Mouse (Mus musculus): ENCODE data around the gene Sim1.

Sim1 gene

DNA sequence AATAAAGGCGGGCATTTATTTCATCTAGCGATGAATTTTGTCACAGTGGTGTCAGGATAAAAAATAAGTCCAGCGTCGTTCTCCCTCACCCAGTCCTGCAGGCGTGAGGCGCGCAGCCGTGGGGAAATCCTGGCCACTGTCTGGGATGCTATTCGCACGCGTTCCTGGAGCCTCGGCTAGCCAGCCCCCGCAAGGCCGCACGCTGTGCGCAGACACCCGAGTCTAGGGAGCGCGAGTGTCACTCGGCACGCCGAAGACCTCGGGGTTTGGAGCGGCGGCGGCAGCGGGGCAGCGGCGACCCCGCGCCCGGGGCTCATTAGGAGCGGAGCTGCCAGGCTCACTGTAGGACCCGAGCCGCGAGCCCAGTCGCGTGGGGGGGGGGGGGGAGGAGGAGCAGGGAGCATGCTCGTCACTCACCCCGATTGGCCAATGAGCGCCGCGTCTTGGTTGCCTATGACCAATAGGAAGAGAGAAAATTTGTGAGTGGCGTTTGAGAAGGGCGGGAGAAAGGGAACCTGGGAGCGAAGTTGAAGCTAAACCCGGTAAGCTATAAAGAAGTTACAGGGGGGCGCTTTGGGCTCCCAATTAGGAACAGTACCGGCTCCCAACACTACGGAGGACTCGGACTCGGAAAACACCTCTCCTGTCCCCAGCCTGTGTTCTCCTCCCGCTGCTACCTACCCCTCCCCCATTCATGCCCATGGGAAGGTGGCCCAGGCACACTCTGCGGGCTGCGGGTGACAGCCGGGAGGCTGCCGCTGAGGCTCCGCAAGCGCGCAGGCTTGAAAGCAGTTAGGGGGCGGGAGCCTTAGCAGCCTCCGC lies at the start of gene Sim1:
TSS of gene Sim1 (plus strand) at position 585 of the 822 bp plus-strand sequence.
- DNase-seq (ENCODE audit: low spot score in 2 of 2) = peak in 1 of 2 experiments; percentile 20

DNA sequence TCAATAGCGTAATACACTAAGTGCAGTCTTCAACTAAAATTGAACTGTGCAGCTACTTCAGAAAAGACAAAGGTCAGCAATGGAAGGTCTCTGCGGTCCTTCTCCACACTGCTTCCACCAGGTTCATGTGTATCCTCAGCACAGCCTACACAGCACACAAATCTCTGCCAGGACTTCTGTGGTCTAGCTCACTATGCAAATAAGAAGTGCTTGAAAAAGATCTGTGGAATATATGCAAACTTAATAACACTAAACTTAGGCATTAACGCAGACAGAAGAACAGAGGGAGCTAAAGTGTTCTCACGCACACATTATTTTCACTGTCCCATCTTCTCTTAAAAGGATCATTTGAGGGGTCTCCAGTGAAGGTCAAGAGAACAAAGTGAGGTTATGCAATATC lies 26.4 kb upstream of the Sim1 start:
- DNase-seq (ENCODE audit: low spot score in 2 of 2) = no peak

DNA sequence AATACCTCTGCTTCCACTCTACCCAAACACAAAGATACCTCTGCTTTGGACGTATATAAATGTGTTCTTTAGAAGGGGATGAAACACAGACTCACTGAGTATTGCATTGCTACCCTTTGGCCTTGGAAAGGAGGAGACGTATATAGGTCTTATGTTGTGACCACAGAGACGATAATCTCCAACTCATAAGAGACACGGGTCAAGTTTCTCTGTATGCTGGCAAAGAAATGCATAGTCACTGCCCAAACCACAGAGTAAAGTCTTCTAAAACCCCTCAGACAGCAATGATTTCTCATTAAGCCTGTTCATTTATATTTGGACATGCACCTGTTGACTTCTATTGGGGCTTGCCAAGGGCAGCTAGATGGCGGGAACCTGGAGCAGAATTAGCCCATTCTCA lies 17.6 kb upstream of the Sim1 start:
- no peak for DNase-seq (ENCODE audit: low spot score in 2 of 2)

DNA sequence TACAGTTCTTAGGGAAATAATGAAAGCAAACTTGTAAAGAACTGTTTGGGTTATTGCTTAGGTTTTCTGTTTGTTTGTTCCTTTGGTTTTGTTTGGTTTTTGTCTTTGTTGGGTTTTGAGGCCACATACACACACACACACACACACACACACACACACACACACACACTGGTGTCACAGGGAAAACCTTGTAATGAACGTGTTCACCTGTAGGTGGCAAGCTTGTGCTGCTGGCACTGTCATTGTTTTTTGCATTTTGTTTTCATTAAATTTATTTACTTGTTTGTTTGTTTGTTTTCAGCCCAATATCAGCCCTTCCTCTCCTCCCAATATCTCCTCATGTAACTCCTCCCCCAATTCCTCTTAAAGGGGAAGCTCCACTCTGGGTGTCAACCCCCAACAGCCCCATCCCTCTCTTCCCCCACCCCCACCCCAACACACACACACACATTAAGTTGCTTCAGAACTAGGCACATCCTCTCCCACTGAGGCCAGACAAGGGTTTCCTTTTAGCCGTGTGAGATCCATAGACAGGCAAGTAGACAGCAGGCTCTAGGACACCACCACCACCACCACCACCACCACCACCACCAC lies 13.0 kb upstream of the Sim1 start:
- DNase-seq (ENCODE audit: low spot score in 2 of 2) = no peak

DNA sequence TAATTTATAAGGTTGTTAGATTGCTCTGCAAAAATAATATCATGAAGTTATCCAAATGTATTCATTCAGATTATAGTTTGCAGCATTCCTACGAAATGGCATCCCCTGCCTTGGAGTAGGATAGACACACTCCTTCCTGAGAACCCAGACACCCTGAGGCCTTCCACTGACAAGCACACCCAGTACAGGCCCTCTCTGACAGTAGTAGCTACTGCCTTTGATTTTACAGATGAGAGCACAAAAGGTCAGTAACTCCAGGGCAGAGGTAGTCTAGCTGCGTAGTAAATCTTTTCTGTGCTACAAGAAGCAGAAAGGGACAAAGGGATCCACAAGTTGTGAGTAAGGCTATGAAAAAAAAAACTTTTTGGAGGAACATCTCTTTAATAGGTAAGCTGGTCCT lies 12.2 kb upstream of the Sim1 start:
- DNase-seq (ENCODE audit: low spot score in 2 of 2) = no peak

DNA sequence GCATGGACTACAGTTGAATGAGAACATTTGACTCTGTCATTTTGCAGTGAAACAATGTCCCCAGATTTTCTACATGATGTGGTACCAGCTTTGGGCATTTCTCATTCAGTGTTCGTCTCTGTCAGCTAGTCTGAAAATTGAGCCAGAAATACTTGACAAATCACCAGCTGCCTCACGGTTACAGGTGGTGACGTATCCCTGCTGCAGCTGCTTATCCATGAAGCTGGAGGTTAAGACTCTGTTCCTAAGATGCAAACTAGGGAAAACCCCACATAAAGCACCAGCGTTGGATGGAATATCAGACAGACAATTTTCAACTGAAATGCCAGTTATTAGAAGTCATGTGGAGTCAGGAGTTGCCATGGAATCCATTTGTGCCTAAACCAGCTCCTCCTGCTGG lies 8.2 kb upstream of the Sim1 start:
- DNase-seq (ENCODE audit: low spot score in 2 of 2) = no peak

DNA sequence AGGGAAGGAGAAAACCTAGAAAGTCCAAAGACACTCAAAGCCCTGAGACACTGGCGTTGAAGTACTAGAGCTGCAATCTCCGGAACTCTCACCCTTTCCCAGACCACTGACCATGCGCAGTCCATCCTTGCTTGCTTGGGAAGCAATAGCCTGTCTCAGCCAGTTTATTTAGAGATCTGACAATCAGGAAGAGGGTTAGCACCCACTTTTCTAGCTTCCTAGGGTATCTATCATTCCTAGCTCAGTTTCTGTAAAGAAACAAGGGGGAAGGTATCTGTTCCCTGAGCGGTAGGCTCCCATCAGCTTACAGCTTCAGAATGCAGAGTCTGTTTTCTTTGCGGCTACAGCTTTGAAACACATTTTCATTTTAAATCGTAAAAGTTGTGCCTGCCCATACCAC lies 3.9 kb upstream of the Sim1 start:
- DNase-seq (ENCODE audit: low spot score in 2 of 2) = no peak

DNA sequence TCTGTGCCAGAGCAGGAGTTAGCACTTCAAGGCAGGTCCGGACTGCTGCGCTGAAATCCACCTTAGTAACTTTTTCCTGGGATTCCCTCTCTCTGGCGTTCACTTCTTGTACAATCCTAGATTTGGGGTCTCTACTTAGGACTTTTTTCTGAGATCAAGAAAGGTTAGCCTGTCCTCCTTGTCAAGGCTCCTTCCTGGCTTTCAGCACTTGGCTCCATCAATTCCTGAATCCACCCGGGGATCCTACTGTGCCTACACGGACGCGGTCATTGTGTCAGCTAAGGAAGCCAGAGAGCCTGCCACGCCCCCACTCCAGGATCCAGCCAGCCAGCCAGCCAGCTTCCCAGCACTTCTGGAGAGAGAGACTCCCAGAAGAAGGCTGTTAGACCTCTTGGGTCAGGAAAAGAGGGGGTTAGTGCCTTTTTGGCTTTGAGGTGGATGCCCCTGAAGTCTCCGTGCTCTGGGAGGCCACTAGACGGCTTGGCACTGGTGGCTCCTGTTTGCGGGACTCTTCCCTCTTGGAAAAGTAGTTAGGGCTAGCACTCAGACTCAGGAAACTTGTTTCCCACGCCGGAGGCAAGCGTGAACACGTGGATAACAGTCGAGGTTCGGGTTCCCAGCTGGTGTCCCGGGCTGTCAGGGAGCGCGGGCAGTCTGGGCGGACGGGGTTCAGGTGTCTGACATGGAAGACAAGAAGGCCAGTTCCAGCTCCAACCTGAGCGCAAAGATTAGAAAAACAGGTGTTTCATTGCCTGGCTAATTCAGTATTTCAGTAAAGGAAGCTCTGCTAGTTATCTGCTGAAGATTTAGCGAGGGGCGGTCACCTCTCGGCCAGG lies 2.5 kb upstream of the Sim1 start:
- DNase-seq (ENCODE audit: low spot score in 2 of 2) = no peak

DNA sequence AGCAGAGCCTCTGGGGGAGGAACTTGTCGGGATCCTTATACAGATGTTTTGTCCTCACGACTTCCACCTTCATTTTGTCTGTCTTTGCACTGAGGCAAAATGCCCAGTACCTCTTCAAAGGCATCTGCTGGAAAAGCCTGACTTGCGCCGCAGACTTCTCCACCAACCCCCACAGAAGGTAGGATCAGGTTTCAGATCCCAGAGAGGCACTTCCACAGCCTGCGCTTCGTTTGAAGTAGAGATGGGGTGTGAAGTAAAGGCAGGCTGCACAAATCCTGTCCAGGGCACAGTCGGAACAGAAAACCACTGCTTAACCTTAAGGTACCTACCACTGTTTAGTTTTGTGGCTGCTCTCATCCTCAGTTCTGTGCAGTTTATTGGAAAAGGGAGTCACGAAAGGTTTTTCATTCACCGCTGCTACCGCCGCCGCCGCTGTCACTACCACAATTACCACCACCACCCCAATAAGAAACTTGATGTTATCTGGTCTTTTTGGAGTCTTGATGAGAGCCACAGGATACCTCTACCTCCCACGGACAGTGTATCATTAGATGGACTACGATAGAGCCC lies 1.7 kb upstream of the Sim1 start:
- no peak for DNase-seq (ENCODE audit: low spot score in 2 of 2)

DNA sequence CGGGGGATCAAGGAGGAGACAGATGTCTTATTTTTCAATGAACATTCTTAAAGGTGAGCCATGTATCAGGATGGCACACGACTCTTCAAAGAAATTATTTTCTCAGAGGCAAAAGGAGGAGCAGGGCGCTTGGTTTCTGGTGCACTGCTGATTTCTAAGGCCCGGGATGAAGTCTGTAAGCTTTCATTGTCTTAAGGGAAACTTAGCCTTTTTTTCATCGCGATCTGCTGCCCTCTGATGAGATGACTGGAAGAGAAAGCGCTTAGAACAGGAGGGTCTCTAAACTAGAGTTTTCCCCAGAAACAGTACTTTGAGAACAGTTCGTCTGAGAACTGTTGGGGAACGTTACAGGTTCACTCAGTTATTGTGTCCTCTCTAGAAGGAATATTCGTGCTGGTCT lies 1.0 kb upstream of the Sim1 start:
- DNase-seq (ENCODE audit: low spot score in 2 of 2) = no peak

DNA sequence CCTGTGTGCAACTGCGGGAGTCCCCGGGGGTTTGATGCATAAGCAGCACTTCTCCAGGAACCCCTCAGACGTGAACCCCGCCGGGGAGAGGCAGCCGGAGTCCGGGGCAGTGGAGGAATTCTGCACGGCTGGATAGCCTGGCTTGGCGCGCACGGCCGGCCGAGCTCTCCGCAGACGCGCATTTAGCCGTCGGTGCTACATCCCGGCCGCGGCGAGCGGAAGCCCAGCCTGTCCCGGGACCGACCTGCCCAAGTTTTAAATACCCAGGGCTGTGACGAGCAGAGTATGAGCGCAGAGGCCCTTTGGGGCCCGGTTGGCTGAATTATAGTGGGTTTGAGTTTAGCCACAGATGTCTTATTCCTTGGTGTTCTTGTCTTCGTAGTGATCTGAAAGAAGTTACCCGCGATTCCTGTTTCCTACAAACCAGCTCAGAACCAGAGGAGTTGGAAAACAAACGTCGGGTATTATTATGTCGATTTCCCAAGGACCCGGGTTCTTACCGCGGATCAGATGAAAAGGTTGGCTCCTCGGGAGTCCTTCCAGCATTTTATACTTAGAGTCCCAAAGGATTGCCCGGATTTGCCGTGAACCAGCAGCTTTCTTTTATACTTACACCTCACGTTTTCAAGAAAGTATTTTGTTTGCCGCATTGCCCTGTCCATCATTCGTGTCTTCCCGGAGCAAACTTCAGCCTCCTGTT lies 687 bp downstream of the Sim1 start:
- DNase-seq (ENCODE audit: low spot score in 2 of 2) = no peak

DNA sequence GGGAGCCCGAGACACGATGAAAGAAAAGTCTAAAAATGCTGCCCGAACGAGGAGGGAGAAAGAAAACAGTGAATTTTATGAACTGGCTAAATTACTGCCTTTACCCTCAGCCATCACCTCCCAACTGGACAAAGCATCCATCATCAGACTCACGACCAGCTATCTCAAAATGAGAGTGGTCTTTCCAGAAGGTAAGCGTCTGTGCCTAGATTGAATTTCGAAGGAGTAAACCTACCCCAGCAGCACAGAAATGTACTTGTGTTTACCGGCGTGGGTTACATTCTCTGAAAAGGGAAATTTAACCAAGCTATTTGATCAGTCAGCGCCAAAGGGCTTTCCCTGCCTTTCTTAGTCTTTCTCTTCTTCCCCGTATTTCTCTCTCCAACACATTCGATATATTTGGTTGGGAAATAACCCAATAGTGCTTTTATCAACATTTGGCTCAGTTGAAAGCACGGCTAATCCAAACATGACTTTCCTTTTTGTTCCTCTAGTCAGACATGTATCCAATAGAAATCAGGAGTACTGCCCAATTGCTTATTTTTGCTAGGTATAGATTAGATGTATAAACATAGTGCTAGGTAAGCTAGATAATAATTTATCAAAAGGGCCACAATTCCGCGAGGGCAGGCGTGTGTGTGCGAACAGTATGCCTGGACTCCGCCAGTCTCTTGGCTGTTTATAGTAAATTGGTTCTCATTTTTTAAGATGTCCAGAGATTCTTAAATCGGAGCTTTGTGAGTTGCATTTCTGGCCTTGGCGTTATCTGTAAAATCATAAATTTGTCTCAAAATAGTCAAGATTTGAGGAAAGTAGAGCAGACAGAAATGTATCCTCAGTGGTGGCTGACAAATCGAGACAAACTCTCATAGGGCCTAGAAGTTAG lies 1.6 kb downstream of the Sim1 start:
- DNase-seq (ENCODE audit: low spot score in 2 of 2) = no peak

DNA sequence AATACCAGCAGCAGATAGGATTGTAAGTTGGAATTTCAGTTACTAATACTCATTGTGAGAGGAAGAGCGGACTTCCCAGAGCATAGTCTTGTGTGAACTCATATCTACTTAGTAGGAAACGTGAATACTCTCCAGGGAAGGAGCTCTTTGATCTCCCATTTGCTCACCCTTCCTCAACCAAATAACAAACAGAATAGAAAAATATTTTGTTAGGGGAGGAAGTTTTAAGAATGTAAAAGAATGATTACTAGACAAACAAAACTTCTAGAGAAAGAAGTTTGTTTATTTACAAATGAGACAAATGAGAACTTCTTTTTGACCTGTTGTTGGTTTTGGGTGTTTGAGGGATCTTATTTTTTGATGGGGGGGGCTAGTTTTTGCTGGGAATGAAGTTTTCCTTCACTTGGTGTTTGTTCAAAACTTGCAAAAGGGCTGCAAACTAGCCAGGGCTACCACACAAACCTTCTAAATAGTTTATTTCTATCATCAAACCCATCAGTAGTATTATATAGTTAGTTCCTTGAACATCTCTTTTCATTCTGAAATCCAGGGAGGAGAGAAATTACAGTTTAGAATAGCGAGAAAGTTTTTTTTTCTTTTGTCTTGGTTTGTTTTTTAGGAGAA lies 2.3 kb downstream of the Sim1 start:
- DNase-seq (ENCODE audit: low spot score in 2 of 2) = no peak

DNA sequence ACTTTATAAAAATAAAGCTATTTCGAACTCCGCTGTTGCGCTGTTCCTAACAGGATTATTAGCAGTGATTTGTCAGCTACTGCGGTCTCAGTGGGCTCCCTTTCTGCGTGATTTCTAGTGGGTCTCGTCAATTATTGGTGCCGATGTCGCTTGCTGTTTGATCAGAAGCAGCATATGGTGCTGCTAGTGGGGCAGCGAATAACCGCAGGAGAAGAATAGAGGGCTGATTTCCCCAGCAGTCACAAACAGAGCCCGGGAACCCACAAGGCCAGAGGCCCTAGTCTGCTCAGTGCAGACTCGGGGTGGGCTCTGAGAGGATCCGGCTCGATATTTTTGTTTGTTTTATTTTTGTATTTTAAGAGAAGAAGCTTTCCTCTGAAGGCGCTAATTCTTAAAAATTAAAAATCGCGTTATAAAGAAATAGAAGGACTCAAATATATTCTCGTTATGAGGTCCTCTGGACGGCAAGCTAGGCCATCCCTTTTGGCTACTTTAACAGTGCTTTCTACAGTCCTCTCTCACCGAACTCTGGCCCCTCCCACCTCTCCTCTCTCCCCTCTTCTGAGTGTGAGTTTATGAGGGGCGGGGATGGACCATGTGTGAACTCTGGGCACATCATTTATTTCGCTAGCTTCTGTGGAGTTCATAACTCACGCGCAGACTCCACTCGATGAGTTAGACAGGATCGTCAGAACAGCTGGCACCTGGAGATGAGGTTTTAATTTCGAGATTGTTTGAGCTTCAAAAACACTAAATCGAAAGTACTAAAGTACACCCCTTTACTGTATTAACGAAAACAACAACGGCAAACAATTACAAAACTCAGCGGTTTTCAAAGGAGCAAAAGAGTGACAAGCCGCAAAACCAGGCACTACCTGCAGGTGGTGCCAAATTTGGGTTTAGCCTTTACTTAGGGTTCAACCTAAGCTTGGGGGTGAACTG lies 3.2 kb downstream of the Sim1 start:
- no peak for DNase-seq (ENCODE audit: low spot score in 2 of 2)

DNA sequence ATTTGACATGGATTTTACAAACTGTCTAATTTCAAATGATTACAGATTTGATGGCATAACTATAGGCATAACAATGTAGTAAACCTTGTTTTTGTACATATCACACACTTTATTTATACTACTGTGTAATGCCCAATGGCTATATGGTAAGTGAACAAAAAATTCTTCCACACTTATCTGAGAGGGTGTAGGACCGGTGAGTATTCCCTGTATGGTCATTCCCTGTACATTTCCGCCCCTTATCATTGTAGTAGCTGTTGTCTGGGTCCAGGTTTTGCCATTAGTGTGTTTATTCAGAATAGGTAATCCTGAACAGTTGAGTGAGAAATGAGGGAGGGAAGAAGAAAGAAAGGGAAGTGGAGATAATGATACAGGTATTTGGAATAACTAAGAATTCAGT lies 4.1 kb downstream of the Sim1 start:
- DNase-seq (ENCODE audit: low spot score in 2 of 2) = no peak

DNA sequence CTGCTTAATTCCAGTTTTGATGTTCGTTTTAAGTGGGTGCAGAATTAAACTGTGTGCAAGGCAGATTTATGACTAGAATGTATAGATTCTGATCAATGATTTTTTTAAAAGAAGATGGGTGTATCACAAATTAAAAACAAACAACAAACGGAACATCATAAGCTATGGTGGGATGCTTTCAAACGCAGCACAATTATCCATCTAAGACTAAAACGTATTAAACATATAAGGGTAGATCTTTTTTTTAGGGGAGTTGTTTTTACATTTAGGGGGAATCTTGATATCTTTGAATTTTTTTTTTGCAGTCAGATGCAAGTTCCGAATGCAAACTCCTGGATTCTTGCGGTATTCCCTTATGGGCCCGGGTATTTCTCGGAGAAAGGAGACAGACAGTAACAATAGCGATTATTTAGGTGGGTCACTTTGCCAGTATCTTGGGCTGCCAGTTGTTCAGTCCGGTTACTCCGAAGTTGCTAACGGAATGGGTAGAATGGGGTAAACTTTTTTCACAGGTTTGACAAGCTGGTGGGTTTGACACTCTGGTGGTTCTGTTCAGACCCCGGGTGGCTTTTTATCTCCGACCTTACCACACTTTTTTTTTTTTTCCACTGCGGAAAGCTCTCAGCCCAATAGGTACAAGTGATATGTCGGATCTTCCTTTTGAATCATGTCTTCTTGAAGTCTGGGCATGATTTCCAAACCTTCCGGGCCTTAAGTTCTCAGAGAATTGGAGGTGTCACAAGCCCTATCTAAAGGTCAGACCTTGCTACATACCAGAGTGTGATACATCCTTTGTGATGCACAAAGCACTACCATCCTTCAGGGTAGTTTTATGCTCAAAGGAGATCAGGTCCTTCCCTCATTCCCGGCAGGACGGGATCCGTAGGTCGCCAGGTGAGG lies 5.5 kb downstream of the Sim1 start:
- no peak for DNase-seq (ENCODE audit: low spot score in 2 of 2)

DNA sequence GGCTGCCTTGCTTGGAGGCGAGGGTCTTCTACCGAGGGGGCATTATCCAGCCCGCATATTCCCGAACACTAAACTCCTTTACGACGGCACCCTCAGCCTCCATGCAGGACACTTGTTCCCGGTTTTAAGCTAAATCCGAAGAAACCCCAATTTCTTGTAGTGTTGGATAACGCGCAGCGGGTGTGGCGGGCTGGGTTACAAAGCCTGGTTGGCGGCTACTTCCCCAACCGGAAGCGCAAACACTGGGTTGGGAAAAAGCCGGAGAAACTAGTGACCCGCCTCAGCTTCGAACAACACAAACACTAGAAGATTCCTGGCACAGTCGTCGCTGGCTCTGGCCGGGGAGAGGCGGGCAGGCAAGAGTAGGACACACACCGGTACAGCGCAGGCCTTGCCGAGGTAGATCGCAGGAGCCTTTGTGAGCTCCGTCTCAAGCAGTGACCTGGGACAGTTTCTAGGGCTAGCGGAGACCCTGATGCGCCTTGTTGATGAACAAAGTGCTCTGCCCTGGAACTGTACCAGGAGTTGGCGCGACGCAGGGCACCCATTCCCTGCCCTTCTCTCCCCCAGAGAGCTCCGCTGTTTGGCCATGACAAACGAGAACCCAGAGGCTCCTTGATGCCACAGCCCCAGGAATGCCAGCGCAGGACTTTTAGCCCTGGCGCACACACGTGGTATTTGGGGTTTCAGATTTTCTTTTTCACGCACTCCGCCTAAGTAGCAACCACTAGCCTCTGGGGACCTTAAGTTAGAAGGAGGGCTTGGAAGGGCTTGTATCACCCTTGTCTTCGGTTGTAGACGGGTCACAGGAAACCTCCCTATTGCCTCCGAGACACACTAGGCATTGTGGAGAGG lies 6.4 kb downstream of the Sim1 start:
- no peak for DNase-seq (ENCODE audit: low spot score in 2 of 2)

All from thymus, postnatal 10 days (tissue).